Mouse (Mus musculus) cerebellum, postnatal 14 days (tissue): Measurements from ENCODE around the gene Rpap2.

Experiments
- DNase-seq, 2 experiments: peaks; one replicate each; pipeline ENCODE4 v3.0.0; 2021; ENCODE audit warnings: mixed read lengths in 2 of 2

Rpap2 gene

DNA sequence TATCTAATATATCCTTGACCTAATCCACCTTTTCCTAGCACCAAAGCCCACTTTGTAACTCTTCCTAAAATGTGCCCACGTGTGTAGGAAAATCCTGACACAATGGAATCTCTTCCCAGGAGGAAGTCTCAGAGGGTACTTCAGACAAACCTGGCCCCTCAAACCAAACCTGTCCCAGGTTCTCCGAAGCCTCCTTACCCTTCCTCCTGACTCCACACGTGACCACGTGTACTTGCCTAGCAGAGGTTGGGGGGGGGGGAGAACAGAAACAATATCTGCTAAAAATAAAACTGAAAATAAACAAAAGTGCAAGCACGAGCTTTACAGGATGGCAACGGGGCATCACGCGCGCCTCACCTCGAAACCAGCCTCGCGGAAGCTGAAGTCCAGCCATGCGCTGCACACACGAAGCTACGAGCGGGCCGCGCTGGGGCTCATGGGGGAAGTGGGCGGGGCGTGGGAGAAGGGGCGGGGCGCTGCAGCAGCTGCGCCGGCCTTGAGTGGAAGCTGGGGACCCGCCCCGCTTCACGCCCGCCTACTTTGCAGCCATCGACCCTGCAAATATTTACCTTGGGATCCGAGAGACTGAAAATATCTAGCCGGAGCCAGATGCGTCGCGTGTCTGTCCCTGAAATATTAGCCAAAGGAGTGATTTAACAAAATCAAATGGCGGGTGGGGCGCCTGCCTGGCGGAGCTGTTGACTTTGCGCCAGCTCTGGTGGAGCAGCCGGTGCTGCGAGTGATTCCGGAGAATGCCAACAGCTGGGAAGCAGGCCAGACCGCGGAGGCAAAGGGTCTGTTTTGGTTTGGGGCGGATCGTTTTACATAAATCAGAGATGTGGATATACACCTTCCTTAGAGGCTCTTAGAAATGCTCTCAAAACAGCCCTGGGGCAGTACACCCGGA is 90.7 kb downstream of the Rpap2 start:
- peak; percentile 80 to 88 for DNase-seq

DNA sequence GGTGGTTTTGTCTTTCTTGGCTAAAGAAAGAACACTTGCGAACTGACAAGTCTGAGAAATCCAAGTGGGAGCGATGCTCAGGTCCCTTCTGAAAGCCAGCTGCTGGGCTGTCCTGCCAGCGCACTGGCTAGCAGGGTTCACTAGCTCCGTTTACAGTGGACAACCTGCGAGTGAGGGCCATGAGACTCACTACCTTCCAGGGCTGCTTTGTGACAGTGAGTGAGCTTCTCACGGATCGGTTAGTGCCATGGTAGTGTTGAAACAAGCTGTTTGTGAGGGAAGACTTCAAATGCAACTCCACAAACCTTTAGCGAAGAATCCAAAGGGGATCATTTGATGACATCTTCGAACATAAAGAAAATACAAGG is 91.3 kb downstream of the Rpap2 start:
- DNase-seq = no peak

DNA sequence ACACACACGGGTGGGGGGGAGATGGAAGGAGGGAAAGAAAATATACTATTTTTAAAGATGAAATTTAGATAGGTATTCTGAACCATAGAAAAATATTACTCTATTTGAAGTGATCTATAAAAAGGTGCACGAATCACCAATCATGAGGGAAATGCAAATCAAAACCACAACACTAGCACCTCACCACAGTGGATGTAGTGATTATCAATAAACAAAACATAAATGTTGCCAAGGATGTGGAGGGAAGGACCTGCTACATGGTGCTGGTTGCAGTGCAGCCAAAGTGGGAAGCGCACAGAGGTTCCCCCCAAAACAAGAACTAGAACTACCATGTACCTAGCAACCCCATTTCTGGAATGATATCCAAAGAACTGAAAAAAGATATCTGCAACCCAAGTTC is 97.8 kb downstream of the Rpap2 start:
- DNase-seq = no peak

DNA sequence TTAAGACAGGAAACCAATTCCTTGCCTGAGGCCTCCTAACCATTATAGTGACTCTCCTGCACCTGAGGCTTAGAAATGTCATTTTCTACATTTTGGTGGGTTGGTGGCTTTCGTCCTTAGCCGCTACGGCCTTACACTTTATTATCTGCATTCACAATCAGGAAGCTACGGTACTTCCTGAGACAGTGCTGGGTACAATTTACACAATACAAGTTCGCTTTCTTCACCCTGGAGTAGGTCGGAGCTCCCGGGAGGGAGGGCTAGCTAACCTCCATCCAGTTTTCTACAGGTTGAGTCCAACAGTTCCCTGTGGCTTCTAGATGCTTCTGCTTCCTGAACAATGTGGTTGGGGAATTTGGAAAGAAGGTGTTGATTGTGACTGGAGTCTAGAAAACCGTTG is 101.7 kb downstream of the Rpap2 start:
- no peak for DNase-seq

DNA sequence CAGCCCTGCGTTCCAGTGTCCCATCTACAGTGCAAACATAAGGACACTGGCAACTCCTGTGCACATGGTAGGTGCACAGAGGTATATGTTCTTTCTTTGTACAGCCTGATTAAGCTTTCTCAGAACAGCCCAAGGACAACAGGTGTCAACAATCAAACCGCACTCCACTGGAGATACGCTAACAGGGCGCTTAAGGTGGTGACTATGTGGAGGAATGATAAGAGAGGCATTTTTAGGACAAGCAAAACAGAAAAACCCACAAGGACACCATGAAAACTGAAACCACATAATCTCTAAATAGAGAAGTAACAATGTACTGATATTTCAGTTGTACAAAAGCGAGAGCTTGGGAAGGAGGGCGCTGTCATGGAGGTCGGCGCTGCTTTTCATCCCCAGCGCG is 103.7 kb downstream of the Rpap2 start:
- no peak for DNase-seq

DNA sequence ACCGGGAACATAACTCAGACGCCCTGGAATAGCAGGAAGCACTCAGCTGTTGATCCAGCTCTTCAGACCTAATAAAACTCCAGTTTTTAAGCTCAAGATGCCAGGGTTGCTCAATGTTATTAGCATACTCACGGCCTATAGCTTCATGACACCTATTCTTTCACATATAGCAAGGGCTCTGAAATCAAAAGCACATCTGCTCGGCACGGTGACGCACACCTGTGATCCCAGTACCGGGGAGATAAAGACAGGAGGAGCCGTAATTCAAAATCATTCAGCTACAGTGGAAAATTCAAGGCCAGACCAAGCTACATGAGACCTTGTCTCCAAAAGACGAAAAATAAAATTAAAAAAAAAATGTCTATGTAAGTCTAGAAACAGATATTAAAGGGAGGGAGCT is 104.5 kb downstream of the Rpap2 start:
- DNase-seq = no peak

DNA sequence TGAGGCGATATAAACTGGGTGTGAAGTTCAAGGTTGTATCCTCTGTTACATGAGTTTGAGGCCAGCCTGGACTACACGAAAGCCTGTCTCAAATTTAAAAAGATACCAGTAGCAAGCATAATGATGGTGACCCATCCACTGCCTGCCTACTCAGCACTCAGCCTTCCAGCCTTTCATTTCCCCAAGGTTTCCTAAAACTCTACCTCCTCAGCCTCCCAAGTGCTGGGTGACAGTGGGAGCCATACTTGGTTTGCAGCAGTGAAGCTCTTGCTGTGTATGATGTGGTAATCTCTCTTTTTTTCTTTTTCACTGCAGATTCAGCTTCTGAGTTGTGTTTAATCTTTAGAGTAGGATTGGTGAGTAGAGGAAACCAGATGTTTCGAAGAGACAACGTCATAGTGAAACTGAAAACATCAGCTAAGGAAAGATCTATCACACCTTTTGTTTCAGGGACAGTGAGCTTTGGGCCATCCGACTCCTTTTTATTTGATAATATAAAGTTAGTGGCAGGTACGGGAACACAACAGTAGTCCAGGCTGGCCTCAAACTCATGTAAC is 106.1 kb downstream of the Rpap2 start:
- DNase-seq = no peak

DNA sequence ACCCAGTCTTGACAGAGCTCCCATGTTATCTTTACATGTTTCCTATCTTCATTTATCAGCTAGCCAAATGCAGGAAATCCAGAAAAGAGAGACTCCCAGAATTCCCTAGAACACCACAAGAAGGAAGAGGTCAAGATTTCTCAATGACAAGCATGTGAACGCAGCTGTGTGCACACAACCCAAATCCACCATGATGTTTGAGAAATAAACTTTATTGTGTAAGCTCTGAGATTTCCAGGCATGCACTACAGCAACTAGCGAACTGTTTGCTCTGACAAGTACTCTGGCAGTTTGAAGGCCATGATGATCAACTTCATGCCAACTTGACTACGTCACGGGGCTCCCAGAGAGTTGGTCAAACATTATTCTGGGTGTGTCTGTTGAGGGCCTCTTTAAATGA is 108.6 kb downstream of the Rpap2 start:
- no peak for DNase-seq

DNA sequence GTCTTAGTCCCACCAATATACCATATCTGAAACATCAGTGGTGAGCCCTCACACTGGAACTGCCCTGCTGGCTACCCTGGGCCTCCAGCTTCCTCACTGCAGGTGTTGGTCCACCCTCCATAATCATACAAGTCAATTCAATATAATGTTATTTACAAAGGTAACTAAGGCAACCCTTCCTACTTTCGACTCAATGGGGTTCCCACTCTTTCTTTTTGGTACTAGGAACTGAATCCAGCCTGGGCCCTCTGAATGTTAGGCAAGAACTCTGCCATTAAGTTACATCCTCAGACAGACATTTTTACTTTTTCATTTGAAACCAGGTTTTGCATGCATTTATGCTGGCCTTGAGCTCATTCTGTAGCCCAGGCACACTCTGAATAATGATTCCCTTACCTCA is 109.1 kb downstream of the Rpap2 start:
- no peak for DNase-seq

DNA sequence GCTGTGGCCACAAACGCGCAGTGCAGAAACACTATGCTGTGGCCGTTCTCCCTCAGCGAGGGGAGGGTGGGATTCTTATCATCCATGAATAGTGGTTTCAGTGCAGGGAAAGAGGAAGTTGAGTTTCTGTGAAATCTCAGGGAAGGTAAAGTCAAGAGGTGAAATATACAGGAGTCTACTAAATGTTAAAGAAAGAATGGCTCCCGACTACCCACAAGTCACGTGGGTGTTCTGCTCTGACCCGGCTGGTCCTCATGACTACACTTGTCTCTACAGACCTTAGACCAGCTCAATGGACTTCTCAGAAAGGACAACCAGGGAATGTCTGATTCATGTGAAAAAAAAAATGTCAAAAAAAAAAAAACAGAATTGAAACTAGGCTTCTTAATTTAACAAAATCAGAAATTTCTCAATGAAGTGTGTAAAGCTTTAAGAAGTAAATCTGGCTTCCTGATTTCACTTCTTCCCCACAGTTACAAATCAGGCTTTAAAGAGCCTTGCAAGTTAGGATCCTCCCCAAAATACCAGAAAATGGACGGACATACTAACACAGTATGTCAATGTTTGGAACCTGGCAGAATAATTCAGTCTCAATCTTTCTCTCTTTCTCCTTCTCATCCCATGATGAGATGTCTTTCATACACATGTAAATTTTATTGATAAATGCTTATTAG is 111.1 kb downstream of the Rpap2 start:
- no peak for DNase-seq
